Mouse (Mus musculus): ENCODE data around the gene Lrrc4. TPM values are rescaled to one million over a fixed set of nuclear protein-coding genes. Genes with fewer than 3 reads are reported as not detected.
A peak's percentile ranks its signal among the peaks of the same experiment; 100 is the strongest.

The Lrrc4 gene
- polyA plus RNA-seq, 1 experiment from 2014 or later = 1.5 TPM

GRCm38 (mm10) chr6:28850326-28850900 is 18.9 kb upstream of the Lrrc4 start:
- no peaks in the 10 kb centered on the region for H3K36me3 ChIP-seq
- H3K9me3 ChIP-seq (replicated peaks) = no peaks in the 10 kb centered on the region
- WGBS = 90% methylated on average over 9 of the region's 9 CpGs
- no peak for DNase-seq (ENCODE audit: low spot score)
- H3K4me1 ChIP-seq = peaks cover 59% of the 10 kb centered on the region
- H3K27me3 ChIP-seq (ENCODE audit: low read depth, poor library complexity, severe bottlenecking) = no peaks in the 10 kb centered on the region
- H3K4me3 ChIP-seq = no peak overlapping the region
- H3K27ac ChIP-seq (replicated peaks) = no peak overlapping the region

GRCm38 (mm10) chr6:28849317-28849716 is 17.8 kb upstream of the Lrrc4 start:
- Histone ChIP-seq H3K27me3 (ENCODE audit: low read depth, poor library complexity, severe bottlenecking) (no peaks in the 10 kb centered on the region), H3K27ac (replicated peaks) (0 out of 2 replicates have a peak overlapping the region, but pooled peaks have one; percentile 19), H3K4me1 (peaks cover 60% of the 10 kb centered on the region), H3K36me3 (no peaks in the 10 kb centered on the region), H3K4me3 (no peak overlapping the region), H3K9me3 (replicated peaks) (no peaks in the 10 kb centered on the region)
- no peak for DNase-seq (ENCODE audit: low spot score)
- 61% methylated on average over 3 of the region's 3 CpGs for WGBS

GRCm38 (mm10) chr6:28848891-28849290 is 17.3 kb upstream of the Lrrc4 start:
- 80% methylated on average over 9 of the region's 9 CpGs for WGBS
- Histone ChIP-seq H3K36me3 (no peaks in the 10 kb centered on the region), H3K4me1 (peaks cover 57% of the 10 kb centered on the region), H3K4me3 (no peak overlapping the region), H3K27ac (replicated peaks) (no peak overlapping the region), H3K27me3 (ENCODE audit: low read depth, poor library complexity, severe bottlenecking) (no peaks in the 10 kb centered on the region), H3K9me3 (replicated peaks) (no peaks in the 10 kb centered on the region)
- DNase-seq (ENCODE audit: low spot score) = no peak

GRCm38 (mm10) chr6:28848285-28848794 is 16.8 kb upstream of the Lrrc4 start:
- no peaks in the 10 kb centered on the region for H3K9me3 ChIP-seq (replicated peaks)
- no peaks in the 10 kb centered on the region for H3K27me3 ChIP-seq (ENCODE audit: low read depth, poor library complexity, severe bottlenecking)
- H3K4me3 ChIP-seq = no peak overlapping the region
- WGBS = 74% methylated on average over 6 of the region's 6 CpGs
- no peak overlapping the region for H3K27ac ChIP-seq (replicated peaks)
- DNase-seq (ENCODE audit: low spot score) = no peak
- H3K36me3 ChIP-seq = no peaks in the 10 kb centered on the region
- H3K4me1 ChIP-seq = peaks cover 53% of the 10 kb centered on the region

GRCm38 (mm10) chr6:28847616-28848015 is 16.1 kb upstream of the Lrrc4 start:
- Histone ChIP-seq H3K27me3 (ENCODE audit: low read depth, poor library complexity, severe bottlenecking) (no peaks in the 10 kb centered on the region), H3K4me3 (no peak overlapping the region), H3K36me3 (no peaks in the 10 kb centered on the region), H3K4me1 (peaks cover 55% of the 10 kb centered on the region), H3K9me3 (replicated peaks) (no peaks in the 10 kb centered on the region), H3K27ac (replicated peaks) (no peak overlapping the region)
- no peak for DNase-seq (ENCODE audit: low spot score)
- 81% methylated on average over 6 of the region's 6 CpGs for WGBS

- WGBS = 40% methylated on average over 4 of the region's 4 CpGs
- DNase-seq (ENCODE audit: low spot score) = no peak
- Histone ChIP-seq H3K9me3 (replicated peaks) (no peaks in the 10 kb centered on the region), H3K4me3 (no peak overlapping the region), H3K27ac (replicated peaks) (no peak overlapping the region), H3K27me3 (ENCODE audit: low read depth, poor library complexity, severe bottlenecking) (no peaks in the 10 kb centered on the region), H3K4me1 (peaks cover 64% of the 10 kb centered on the region), H3K36me3 (no peaks in the 10 kb centered on the region)
Measured at GRCm38 (mm10) chr6:28845610-28846009, 14.1 kb upstream of the Lrrc4 start.

- peak; percentile 43 for DNase-seq (ENCODE audit: low spot score)
- H3K27me3 ChIP-seq (ENCODE audit: low read depth, poor library complexity, severe bottlenecking) = no peaks in the 10 kb centered on the region
- no peaks in the 10 kb centered on the region for H3K36me3 ChIP-seq
- no peaks in the 10 kb centered on the region for H3K9me3 ChIP-seq (replicated peaks)
- peak overlapping the region; percentile 79 for H3K27ac ChIP-seq (replicated peaks)
- peak overlapping the region; percentile 16; the same call in 1 of the 2 replicates for H3K4me3 ChIP-seq
- 45% methylated on average over 4 of the region's 4 CpGs for WGBS
- peaks cover 46% of the 10 kb centered on the region for H3K4me1 ChIP-seq
Measured at GRCm38 (mm10) chr6:28842375-28843276, 11.1 kb upstream of the Lrrc4 start.

- Histone ChIP-seq H3K36me3 (no peaks in the 10 kb centered on the region), H3K27me3 (ENCODE audit: low read depth, poor library complexity, severe bottlenecking) (no peaks in the 10 kb centered on the region), H3K27ac (replicated peaks) (0 out of 2 replicates have a peak overlapping the region, but pooled peaks have one; percentile 49), H3K4me3 (no peak overlapping the region), H3K9me3 (replicated peaks) (no peaks in the 10 kb centered on the region), H3K4me1 (peaks cover 39% of the 10 kb centered on the region)
- DNase-seq (ENCODE audit: low spot score) = no peak
- WGBS = 87% methylated on average over 3 of the region's 3 CpGs
Measured at GRCm38 (mm10) chr6:28841569-28841968, 10.0 kb upstream of the Lrrc4 start.

GRCm38 (mm10) chr6:28836600-28836999 is 5.1 kb upstream of the Lrrc4 start:
- Histone ChIP-seq H3K27ac (replicated peaks) (no peak overlapping the region), H3K9me3 (replicated peaks) (no peaks in the 10 kb centered on the region), H3K27me3 (ENCODE audit: low read depth, poor library complexity, severe bottlenecking) (peaks cover 35% of the 10 kb centered on the region), H3K4me3 (no peak overlapping the region), H3K36me3 (no peaks in the 10 kb centered on the region), H3K4me1 (peaks cover 29% of the 10 kb centered on the region)
- no peak for DNase-seq (ENCODE audit: low spot score)

GRCm38 (mm10) chr6:28834046-28834445 is 2.5 kb upstream of the Lrrc4 start:
- Histone ChIP-seq H3K27ac (replicated peaks) (no peak overlapping the region; the same call in 1 of the 2 replicates), H3K36me3 (peaks cover 10% of the 10 kb centered on the region), H3K27me3 (ENCODE audit: low read depth, poor library complexity, severe bottlenecking) (peaks cover 57% of the 10 kb centered on the region), H3K4me3 (peak overlapping the region; percentile 82), H3K4me1 (peaks cover 48% of the 10 kb centered on the region), H3K9me3 (replicated peaks) (no peaks in the 10 kb centered on the region)
- 31% methylated on average over 2 of the region's 2 CpGs for WGBS
- no peak for DNase-seq (ENCODE audit: low spot score)

GRCm38 (mm10) chr6:28833380-28833822 is 1.9 kb upstream of the Lrrc4 start:
- Histone ChIP-seq H3K9me3 (replicated peaks) (no peaks in the 10 kb centered on the region), H3K27ac (replicated peaks) (peak overlapping the region; percentile 91), H3K4me3 (peak overlapping the region; percentile 82), H3K27me3 (ENCODE audit: low read depth, poor library complexity, severe bottlenecking) (peaks cover 57% of the 10 kb centered on the region), H3K36me3 (peaks cover 10% of the 10 kb centered on the region), H3K4me1 (peaks cover 55% of the 10 kb centered on the region)
- under 1% methylated on average over 42 of the region's 43 CpGs for WGBS
- DNase-seq (ENCODE audit: low spot score) = peak; percentile 69

- Histone ChIP-seq H3K27ac (replicated peaks) (peak overlapping the region; percentile 91), H3K27me3 (ENCODE audit: low read depth, poor library complexity, severe bottlenecking) (peaks cover 57% of the 10 kb centered on the region), H3K36me3 (peaks cover 10% of the 10 kb centered on the region), H3K9me3 (replicated peaks) (no peaks in the 10 kb centered on the region), H3K4me1 (peaks cover 61% of the 10 kb centered on the region), H3K4me3 (peak overlapping the region; percentile 82)
- WGBS = 2% methylated on average over 57 of the region's 58 CpGs
- no peak for DNase-seq (ENCODE audit: low spot score)
Measured at GRCm38 (mm10) chr6:28832751-28833291, 1.3 kb upstream of the Lrrc4 start.
